Mouse (Mus musculus): ENCODE data around the gene P2ry10. TPM values are rescaled to one million over a fixed set of nuclear protein-coding genes. Genes with fewer than 3 reads are reported as not detected.

Gene P2ry10
- polyA plus RNA-seq, 1 experiment from 2014 or later = not detected

DNA sequence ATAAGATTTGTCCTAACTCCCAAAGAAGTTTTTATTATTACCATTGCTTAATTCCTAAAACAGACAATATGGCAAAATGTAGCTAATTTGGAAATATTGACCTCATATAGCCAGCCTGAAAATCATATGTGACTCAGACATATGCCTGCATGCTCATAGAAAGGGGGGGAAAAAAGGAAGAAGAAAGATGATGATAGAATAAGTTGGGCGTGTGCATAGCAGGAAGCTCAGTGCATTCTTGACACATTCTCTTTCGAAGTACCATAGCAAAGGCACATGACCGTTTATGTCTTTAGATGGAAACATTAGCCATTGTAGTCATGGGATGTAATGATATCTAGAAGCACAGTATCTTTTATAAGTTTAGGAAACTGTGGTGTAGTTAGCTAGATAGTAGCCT lies 60.4 kb downstream of the P2ry10 start, which contains the start of gene P2ry10b:
P2ry10b (plus strand) TSS at position 247 of the 400 bp plus-strand sequence.
- Histone ChIP-seq H3K27ac (replicated peaks) (no peak within 1 kb of the TSS), H3K27me3 (no peaks in the 10 kb centered on the region), H3K9ac (replicated peaks) (no peak within 1 kb of the TSS), H3K4me1 (no peaks in the 10 kb centered on the region), H3K4me2 (replicated peaks) (no peak within 1 kb of the TSS), H3K9me3 (no peaks in the 10 kb centered on the region), H3K36me3 (no peaks in the 10 kb centered on the region), H3K4me3 (no peak within 1 kb of the TSS)
- ATAC-seq (replicated peaks) = no peak
- WGBS = 87% methylated on average over 3 of the region's 3 CpGs

DNA sequence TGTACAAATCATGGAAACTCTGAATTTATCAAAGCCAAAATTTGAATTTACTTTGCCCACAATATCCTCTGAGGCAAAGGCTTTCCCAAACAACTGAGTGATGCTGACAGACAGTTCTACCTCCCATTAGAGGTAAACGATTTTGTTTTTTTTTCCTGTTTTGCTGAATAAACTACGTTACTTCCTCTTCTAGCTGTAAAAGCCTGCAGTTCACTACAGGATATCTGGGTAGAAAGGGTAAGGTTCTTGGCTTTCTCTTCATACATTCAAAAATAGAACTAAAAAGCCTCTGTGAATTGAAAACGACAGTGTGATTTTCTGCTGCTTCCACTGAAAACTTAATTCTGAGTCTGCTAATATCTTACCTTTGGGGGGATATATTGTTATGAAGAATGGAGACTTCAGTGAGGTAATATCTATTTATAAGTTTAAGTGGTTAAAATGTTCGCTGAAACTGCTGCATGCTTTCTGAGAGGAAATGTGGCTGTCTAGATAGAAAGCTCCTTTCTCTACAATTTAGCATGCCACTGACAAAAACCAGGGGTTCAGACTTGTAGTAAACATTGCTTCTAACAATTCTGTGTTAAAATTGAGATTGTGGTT lies 61.2 kb downstream of the P2ry10 start:
- no peak overlapping the region for H3K27ac ChIP-seq (replicated peaks)
- no peak overlapping the region for H3K4me2 ChIP-seq (replicated peaks)
- WGBS = 64% methylated on average over 4 of the region's 4 CpGs
- H3K9me3 ChIP-seq = no peaks in the 10 kb centered on the region
- no peaks in the 10 kb centered on the region for H3K4me1 ChIP-seq
- no peak overlapping the region for H3K4me3 ChIP-seq
- no peaks in the 10 kb centered on the region for H3K36me3 ChIP-seq
- no peak for ATAC-seq (replicated peaks)
- H3K27me3 ChIP-seq = no peaks in the 10 kb centered on the region
- H3K9ac ChIP-seq (replicated peaks) = no peak overlapping the region

DNA sequence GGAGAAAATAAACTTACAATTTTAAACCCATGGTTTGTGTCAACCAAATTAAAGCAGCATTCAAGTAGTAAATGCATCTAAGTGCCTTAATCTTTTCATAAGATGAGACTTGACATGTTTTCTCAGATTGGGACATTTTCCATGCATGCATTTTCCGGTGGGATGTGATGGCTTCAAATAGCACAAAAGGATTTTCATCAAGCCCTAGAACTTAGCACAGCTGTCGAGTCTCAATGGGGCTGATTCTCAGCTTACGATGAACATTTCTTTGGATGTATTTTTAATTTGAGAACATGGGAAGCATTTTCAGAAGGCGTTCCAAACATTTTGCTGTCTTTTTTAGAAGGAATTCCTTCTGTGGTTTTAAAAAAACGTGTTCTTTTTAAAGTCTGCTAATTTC lies 61.7 kb downstream of the P2ry10 start:
- Histone ChIP-seq H3K4me1 (no peaks in the 10 kb centered on the region), H3K4me3 (no peak overlapping the region), H3K9me3 (no peaks in the 10 kb centered on the region), H3K27me3 (no peaks in the 10 kb centered on the region), H3K36me3 (no peaks in the 10 kb centered on the region), H3K9ac (replicated peaks) (no peak overlapping the region), H3K4me2 (replicated peaks) (no peak overlapping the region), H3K27ac (replicated peaks) (no peak overlapping the region)
- WGBS = 46% methylated on average over 5 of the region's 5 CpGs
- ATAC-seq (replicated peaks) = no peak

DNA sequence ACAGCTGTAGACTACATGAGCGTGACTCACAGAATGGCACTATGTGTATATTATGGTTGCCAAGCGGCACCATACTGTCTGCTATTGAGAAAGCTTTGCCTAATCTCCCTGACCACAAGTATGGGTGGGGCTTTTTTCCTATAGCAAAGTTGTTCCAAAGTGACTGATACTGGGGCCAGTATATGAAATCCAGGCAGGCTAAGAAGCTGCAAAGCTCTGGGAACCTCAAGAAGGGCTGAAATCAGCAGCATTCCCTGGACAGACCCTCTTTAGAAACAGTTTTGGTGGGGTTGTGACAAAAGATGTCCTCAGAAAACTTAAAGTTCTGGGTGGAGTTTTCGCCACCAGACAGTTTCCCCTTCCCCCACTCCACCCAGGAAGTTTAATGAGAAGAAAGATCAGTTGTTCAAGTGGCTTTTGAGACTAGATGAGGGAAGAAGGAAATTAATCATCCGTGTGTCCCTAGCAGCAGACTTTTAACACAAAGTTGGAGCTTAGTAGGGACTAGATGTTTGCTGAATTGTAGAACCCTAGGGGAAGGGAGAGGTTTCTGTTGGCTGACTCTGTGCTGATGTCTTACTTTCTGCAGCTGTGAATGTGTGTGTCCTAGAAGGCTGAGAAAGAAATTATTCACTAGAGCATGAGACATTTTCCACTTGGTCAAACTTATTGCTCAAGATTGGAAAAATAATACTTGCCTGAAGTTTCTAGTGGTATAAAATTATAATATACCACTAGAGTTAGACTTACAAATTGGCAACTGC lies 62.6 kb downstream of the P2ry10 start:
- no peak overlapping the region for H3K4me3 ChIP-seq
- H3K9ac ChIP-seq (replicated peaks) = no peak overlapping the region
- H3K9me3 ChIP-seq = no peaks in the 10 kb centered on the region
- no peak overlapping the region for H3K27ac ChIP-seq (replicated peaks)
- H3K36me3 ChIP-seq = no peaks in the 10 kb centered on the region
- no peak for ATAC-seq (replicated peaks)
- 47% methylated on average over 4 of the region's 4 CpGs for WGBS
- H3K4me1 ChIP-seq = no peaks in the 10 kb centered on the region
- no peak overlapping the region for H3K4me2 ChIP-seq (replicated peaks)
- H3K27me3 ChIP-seq = no peaks in the 10 kb centered on the region

Other genes with a start within 250 kb of the P2ry10 start
- 0.46 and 0.75 TPM in 2 replicates for gene Rtl3, start 247.8 kb upstream of the P2ry10 start, polyA plus RNA-seq (2015; fragmentation: Nextera tagmentation; extraction: Ambion mirVana)
- 5.2 and 5.7 TPM in 2 replicates for gene Lpar4, start 167.9 kb upstream of the P2ry10 start, polyA plus RNA-seq (2015; fragmentation: Nextera tagmentation; extraction: Ambion mirVana)
- 0.31 and 0.92 TPM in 2 replicates for gene P2ry10b, start 60.4 kb downstream of the P2ry10 start, polyA plus RNA-seq (2015; fragmentation: Nextera tagmentation; extraction: Ambion mirVana)
- gene Gpr174, start 167.4 kb downstream of the P2ry10 start, polyA plus RNA-seq (2015; fragmentation: Nextera tagmentation; extraction: Ambion mirVana) = 0.15 and 0.22 TPM in 2 replicates